Mouse (Mus musculus): Measurements from ENCODE around the gene Dars2.

DNA sequence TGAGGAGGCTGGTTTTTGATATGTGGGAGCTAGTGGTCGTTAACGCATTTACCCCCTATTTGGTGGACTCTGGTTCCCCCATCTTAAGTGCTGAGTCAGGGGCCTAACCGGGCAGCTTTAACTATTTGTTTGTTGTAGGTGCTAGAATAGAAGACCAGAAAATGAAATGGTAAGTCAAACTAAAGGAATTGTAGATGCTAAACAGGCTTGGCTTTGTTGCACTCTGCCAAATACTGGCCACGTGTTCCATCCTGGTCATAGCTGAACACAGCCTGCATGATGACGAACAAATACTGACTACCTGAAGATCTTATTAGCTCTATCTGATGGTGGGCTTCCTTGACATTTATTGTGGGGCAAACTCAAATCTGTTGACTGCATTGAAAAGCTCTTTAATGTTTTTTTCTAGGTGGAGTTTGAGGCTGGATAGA, 34.0 kb downstream of the Dars2 start:
- TF ChIP-seq CTCF (IDR thresholded peaks at IDR 0.05 in 2 of 3, conservative IDR thresholded peaks at IDR 0.05 in 1 of 3; ENCODE audit: control insufficient read depth in 1 of 3, insufficient read depth in 1 of 3, low read depth in 2 of 3, low read length in 3 of 3, poor library complexity in 1 of 3, severe bottlenecking in 1 of 3), result no peak
- no peak for TF ChIP-seq CHD1 (IDR thresholded peaks at IDR 0.05; ENCODE audit: low read depth, low read length)
- TF ChIP-seq NELFE (IDR thresholded peaks at IDR 0.05; ENCODE audit: low read depth, low read length), result no peak
- TF ChIP-seq EP300 (IDR thresholded peaks at IDR 0.05; ENCODE audit: low read depth in 1 of 2, low read length in 2 of 2), result no peak
- TF ChIP-seq POLR2A (IDR thresholded peaks at IDR 0.05; ENCODE audit: control insufficient read depth in 1 of 2, insufficient read depth in 1 of 2, low read depth in 1 of 2, low read length in 2 of 2, poor library complexity in 1 of 2), result peak in 1 of 2 experiments; percentile 74; a peak in 2 of 4 replicates
- no peak for TF ChIP-seq POLR2AphosphoS2 (IDR thresholded peaks at IDR 0.05; ENCODE audit: low read length)
- no peak for TF ChIP-seq TCF12 (IDR thresholded peaks at IDR 0.05; ENCODE audit: low read depth, low read length)
- no peak for TF ChIP-seq MAFK (IDR thresholded peaks at IDR 0.05; ENCODE audit: borderline replicate concordance, low read depth, low read length)
- no peak for TF ChIP-seq KAT2A (conservative IDR thresholded peaks at IDR 0.05; ENCODE audit: low read depth, low read length)
- no peak for TF ChIP-seq BHLHE40 (IDR thresholded peaks at IDR 0.05; ENCODE audit: borderline replicate concordance, low read depth, low read length)
- TF ChIP-seq CHD2 (IDR thresholded peaks at IDR 0.05; ENCODE audit: low read length), result no peak
- TF ChIP-seq RAD21 (IDR thresholded peaks at IDR 0.05; ENCODE audit: low read depth, low read length), result no peak
- TF ChIP-seq SMC3 (IDR thresholded peaks at IDR 0.05; ENCODE audit: low read depth, low read length), result no peak
